26 mouse cellular contexts compared by ENCODE assay signal in the genomic region with DNA sequence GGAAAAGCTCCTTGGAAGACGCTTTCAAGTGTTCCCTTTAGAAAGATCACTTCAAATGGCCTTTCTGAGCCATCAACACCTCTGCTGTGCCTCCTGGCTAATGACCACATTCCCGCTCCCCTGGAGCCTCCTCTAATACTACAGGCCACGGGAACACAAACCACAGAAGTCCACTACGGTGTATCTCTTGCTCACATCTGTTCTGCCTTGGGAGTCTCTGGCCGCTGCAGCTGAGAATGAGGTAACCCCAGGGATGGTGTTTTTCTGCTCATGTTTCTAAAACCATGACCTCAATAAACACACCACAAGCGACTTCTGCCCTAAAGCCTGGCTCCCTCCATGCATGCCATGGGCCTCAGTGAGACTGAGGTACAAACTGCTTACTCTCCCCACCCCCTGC.
"Had no signal": no experiment of that assay in that cellular context is flagged by ENCODE, and none has a peak within 500 bp of the region (broad histone marks: within the 10 kb centered on the region; RNA-seq: fewer than 3 reads in every experiment).

No protein-coding gene starts in this region.

- H3K4me1 ChIP-seq: intestine, embryonic 15.5 days had no signal

- H3K4me3 ChIP-seq: gastrocnemius, adult 2 months; hindbrain, embryonic 10.5 days; hindbrain, embryonic 12.5 days; intestine, embryonic 15.5 days; layer of hippocampus, adult 2 months; left cerebral cortex, adult 2 months; liver, embryonic 13.5 days; liver, embryonic 15.5 days had no signal

- H3K36me3 ChIP-seq: liver, embryonic 13.5 days; liver, embryonic 15.5 days had no signal

- ATAC-seq: hindbrain, embryonic 16.5 days; inflammation-experienced regulatory T-cells, adult 6 months; intestine, embryonic 15.5 days; intestine, postnatal 0 days; liver, postnatal 0 days had no signal

- DNase-seq: gastrocnemius, adult 2 months; gastrocnemius, postnatal 10 days; gastrocnemius, postnatal 25 days; heart, adult 18-20 months; heart, postnatal 10 days; heart, postnatal 4 days; kidney, adult 18-20 months; kidney, adult 8-10 months; kidney, postnatal 10 days; kidney, postnatal 4 days; layer of hippocampus, postnatal 36 days; liver; liver, embryonic 13.5 days; liver, postnatal 0 days had no signal

- H3K4me2 ChIP-seq: heart, embryonic 11.5 days; hindbrain, embryonic 12.5 days; hindbrain, embryonic 14.5 days; intestine, embryonic 15.5 days; liver, embryonic 11.5 days; liver, embryonic 13.5 days; liver, embryonic 15.5 days had no signal

- H3K9ac ChIP-seq: hindbrain, embryonic 12.5 days; hindbrain, embryonic 14.5 days; intestine, embryonic 15.5 days; liver, embryonic 13.5 days; liver, embryonic 15.5 days; liver, postnatal 0 days had no signal

- H3K27me3 ChIP-seq: hindbrain, embryonic 12.5 days; intestine, embryonic 15.5 days; liver, embryonic 13.5 days; liver, embryonic 15.5 days had no signal

- H3K27ac ChIP-seq: gastrocnemius, adult 2 months; hindbrain, embryonic 10.5 days; hindbrain, embryonic 12.5 days; hindbrain, embryonic 14.5 days; intestine, embryonic 15.5 days; left cerebral cortex, adult 2 months; liver, embryonic 13.5 days; liver, embryonic 15.5 days had no signal

- H3K9me3 ChIP-seq: hindbrain, embryonic 10.5 days; hindbrain, embryonic 12.5 days; intestine, embryonic 15.5 days; liver, embryonic 13.5 days; liver, embryonic 15.5 days had no signal
